Mouse (Mus musculus) liver, embryonic 12.5 days (tissue): ENCODE results near the gene Col27a1. TPM values are rescaled to one million over a fixed set of nuclear protein-coding genes. Genes with fewer than 3 reads are reported as not detected.

Source experiments
- ATAC-seq: fragments of 200-750 bp; cut with Nextera tagmentation; 2 replicates; pipeline ENCODE4 v1.8.0; 2017; ENCODE audit warnings: moderate number of reproducible peaks, mild to moderate bottlenecking, moderate library complexity
- H3K27ac ChIP-seq: fragments of 300-500 bp; sonication (generic); 2 replicates; pipeline ENCODE4 v1.5.1; 2016; ENCODE audit warnings: mild to moderate bottlenecking
- H3K27me3 ChIP-seq: fragments of 300-500 bp; sonication (generic); replicated peaks from 2 replicates; pipeline ENCODE4 v1.6.1; 2016; ENCODE audit warnings: mild to moderate bottlenecking, moderate library complexity
- H3K36me3 ChIP-seq: fragments of 300-500 bp; sonication (generic); 2 replicates; pipeline ENCODE4 v1.6.1; 2016; ENCODE audit warnings: mild to moderate bottlenecking, moderate library complexity
- H3K4me1 ChIP-seq: fragments of 300-500 bp; sonication (generic); 2 replicates; pipeline ENCODE4 v1.6.1; 2016
- H3K4me2 ChIP-seq: fragments of 300-500 bp; sonication (generic); 2 replicates; pipeline ENCODE4 v1.6.1; 2016; ENCODE audit warnings: mild to moderate bottlenecking, moderate library complexity
- H3K4me3 ChIP-seq: fragments of 300-500 bp; sonication (generic); 2 replicates; pipeline ENCODE4 v1.5.1; 2016; ENCODE audit warnings: mild to moderate bottlenecking, moderate library complexity
- H3K9ac ChIP-seq: fragments of 300-500 bp; sonication (generic); 2 replicates; pipeline ENCODE4 v1.6.1; 2016; ENCODE audit warnings: mild to moderate bottlenecking, moderate library complexity
- H3K9me3 ChIP-seq: fragments of 300-500 bp; sonication (generic); replicated peaks from 2 replicates; pipeline ENCODE4 v1.6.1; 2016; ENCODE audit warnings: mild to moderate bottlenecking, moderate library complexity
- WGBS: fragments of 180-500 bp; shearing (Covaris S2); methylation state at CpG from one replicate; pipeline ENCODE4 v1.1.7; 2016; ENCODE audit not compliant: insufficient replicate concordance; 5-methylcytosine and 5-hydroxymethylcytosine counted together
- polyA plus RNA-seq: library from polyadenylated mRNA; unstranded; fragments of >200 nt; fragmentation: Nextera tagmentation; extraction: Ambion mirVana; gene quantifications from 2 replicates; pipeline ENCODE4 v1.2.1, GENCODE M21; 2016

The Col27a1 gene
- polyA plus RNA-seq, 1 experiment from 2014 or later: 2.7 TPM

DNA sequence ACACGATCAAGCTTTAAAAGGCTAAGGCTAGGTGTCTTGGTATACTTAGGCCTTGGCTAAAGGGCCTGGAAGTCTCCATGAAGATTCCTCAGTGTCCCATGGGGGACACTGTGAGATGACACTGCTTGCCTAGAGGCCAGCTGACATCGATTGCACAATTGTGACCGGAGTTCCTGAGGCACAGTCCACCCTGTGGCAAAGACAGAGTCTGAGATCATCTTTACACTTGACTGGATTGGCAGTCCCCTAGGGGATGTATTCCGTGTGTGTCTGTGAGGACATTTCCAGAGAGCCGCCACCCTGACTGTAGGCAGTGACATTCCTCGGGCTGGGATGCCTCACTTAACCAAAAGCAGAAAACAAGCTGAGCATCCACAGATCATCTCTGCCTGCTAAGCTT, 146.1 kb downstream of the Col27a1 start:
- Histone ChIP-seq H3K27ac (no peak overlapping the region), H3K4me1 (no peaks in the 10 kb centered on the region), H3K9ac (no peak overlapping the region), H3K27me3 (no peaks in the 10 kb centered on the region), H3K36me3 (no peaks in the 10 kb centered on the region), H3K4me2 (no peak overlapping the region), H3K4me3 (no peak overlapping the region), H3K9me3 (no peaks in the 10 kb centered on the region)
- 68% methylated on average over 6 of the region's 6 CpGs for WGBS
- no peak; the same call in 1 of the 2 replicates for ATAC-seq

DNA sequence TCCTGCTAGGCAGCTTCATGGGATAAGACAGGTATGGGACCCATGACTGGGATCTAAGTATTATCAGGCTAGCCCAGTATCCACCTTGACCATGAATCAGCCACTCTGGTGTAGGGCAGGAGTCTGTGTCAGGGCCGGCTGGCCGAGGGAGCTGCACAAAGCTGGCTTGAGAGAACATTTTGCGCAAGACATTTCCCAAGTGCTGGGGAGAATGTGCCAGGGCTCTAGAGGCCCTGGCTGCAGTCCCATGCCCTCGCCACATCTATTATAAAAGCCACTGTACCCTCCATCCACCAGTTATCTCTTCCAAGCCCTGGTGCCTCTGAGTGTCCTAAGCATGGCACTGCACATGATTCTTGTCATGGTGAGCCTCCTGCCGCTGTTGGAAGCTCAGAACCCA, 148.3 kb downstream of the Col27a1 start, which contains the start of gene Orm2:
Gene Orm2, plus strand, starts transcription at position 300 of the 400 bp plus-strand sequence.
- Histone ChIP-seq H3K27ac (no peak within 1 kb of the TSS), H3K4me3 (no peak within 1 kb of the TSS), H3K9me3 (no peaks in the 10 kb centered on the region), H3K27me3 (no peaks in the 10 kb centered on the region), H3K4me1 (no peaks in the 10 kb centered on the region), H3K4me2 (no peak within 1 kb of the TSS), H3K36me3 (no peaks in the 10 kb centered on the region), H3K9ac (no peak within 1 kb of the TSS)
- WGBS: 69% methylated on average over 5 of the region's 5 CpGs
- ATAC-seq: no peak

DNA sequence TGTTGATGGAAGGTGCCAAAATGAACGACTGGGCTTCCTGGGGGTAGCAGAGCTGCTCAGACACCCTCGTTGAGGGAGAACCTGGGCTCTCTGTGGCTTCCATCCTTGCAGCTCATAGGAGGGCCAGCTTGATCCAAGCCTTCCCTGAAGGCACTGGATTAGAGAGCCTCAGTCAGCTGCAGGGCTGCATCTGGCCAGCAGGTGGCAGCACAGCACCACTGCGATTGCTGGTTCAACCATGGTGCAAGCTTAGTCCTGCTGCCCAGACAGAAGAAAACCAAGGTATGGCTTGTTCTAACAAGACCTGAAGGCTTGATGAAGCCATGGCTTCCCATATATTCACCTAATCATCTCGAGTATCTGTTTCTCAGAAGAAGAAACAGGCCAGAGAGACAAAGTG, 154.8 kb downstream of the Col27a1 start:
- H3K36me3 ChIP-seq: peaks cover 40% of the 10 kb centered on the region
- no peak overlapping the region for H3K4me3 ChIP-seq
- peaks cover 21% of the 10 kb centered on the region for H3K4me1 ChIP-seq
- no peaks in the 10 kb centered on the region for H3K27me3 ChIP-seq
- no peak; the same call in 1 of the 2 replicates for ATAC-seq
- 10% methylated on average over 4 of the region's 4 CpGs for WGBS
- no peak overlapping the region for H3K9ac ChIP-seq
- H3K9me3 ChIP-seq: no peaks in the 10 kb centered on the region
- H3K4me2 ChIP-seq: no peak overlapping the region
- H3K27ac ChIP-seq: no peak overlapping the region

DNA sequence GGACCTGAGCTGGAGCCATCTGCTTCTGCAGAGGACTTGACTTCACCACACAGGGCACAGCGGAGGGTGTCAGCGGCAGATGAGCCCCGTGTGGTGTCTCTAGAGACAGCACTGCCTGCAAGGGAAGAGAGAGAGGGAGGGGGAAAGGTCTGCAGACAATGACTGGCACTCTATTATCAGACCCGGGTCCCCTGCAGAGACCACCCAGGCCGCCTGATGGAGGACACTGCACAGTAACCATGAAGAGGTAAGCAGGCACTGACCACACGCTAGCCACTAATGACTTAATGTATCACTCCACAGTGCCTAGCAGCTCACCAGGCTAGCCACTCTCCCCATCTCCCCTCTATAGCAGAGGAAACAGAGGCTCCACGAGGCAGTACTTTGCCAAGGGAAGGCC, 157.1 kb downstream of the Col27a1 start:
- Histone ChIP-seq H3K9me3 (no peaks in the 10 kb centered on the region), H3K27me3 (no peaks in the 10 kb centered on the region), H3K27ac (0 out of 2 replicates have a peak overlapping the region, but pooled peaks have one; percentile 18), H3K4me3 (no peak overlapping the region), H3K4me1 (peaks cover 44% of the 10 kb centered on the region), H3K4me2 (no peak overlapping the region), H3K36me3 (peaks cover 58% of the 10 kb centered on the region), H3K9ac (no peak overlapping the region)
- WGBS: 63% methylated on average over 7 of the region's 7 CpGs
- no peak for ATAC-seq

DNA sequence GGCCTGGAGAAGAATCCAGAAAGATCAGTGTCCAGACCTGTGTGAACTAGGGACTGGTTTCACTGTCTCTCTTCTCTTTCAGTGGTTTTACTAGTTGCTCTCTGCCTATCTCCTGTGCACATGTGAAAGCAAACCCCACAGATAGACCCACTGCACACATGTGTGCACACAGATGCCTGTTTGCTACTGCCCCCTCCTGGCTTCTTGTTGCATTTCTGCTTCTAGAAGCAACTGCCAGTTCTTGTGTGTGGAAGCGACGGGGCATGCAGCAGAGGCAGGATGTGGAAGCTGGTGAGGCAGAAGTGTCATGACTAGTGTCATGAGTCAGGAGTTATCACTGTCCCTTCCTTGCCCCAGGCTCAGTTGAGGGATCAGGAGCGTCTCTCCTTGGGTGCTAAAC, 158.1 kb downstream of the Col27a1 start:
- Histone ChIP-seq H3K4me3 (no peak overlapping the region), H3K36me3 (peaks cover 68% of the 10 kb centered on the region)

DNA sequence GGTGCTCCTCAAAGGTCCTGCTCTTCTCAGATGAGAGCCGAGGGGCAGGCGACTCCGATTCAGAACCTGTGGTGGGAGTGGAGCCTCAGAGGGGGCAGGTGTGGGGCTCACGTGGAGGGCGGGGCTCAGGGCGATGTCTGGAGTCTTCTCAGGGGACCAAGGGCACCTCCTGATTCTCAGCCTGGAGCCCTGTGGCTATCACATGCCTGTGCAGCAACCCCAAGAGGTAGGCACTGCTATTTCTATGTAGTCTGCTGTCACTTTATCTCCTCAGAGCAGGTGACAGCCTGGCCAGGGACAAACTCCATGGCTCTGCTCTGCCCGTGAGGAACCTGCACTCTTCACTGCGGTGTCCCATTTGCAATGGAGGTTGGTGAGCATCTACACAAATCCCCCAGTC, 159.6 kb downstream of the Col27a1 start:
- H3K27me3 ChIP-seq: no peaks in the 10 kb centered on the region
- 63% methylated on average over 8 of the region's 8 CpGs for WGBS
- H3K4me2 ChIP-seq: peak overlapping the region; percentile 59
- peaks cover 76% of the 10 kb centered on the region for H3K36me3 ChIP-seq
- no peak overlapping the region for H3K4me3 ChIP-seq
- peaks cover 51% of the 10 kb centered on the region for H3K4me1 ChIP-seq
- peak overlapping the region; percentile 55 for H3K9ac ChIP-seq
- H3K27ac ChIP-seq: peak overlapping the region; percentile 98
- ATAC-seq: peak; percentile 72
- no peaks in the 10 kb centered on the region for H3K9me3 ChIP-seq

More for the DNA sequence above, 158.1 kb downstream of the Col27a1 start:
- H3K4me1 ChIP-seq: peaks cover 51% of the 10 kb centered on the region
- H3K4me2 ChIP-seq: no peak overlapping the region
- no peak overlapping the region for H3K9ac ChIP-seq
- H3K9me3 ChIP-seq: no peaks in the 10 kb centered on the region
- no peaks in the 10 kb centered on the region for H3K27me3 ChIP-seq
- H3K27ac ChIP-seq: peak overlapping the region; percentile 39; the same call in 1 of the 2 replicates
- WGBS: 38% methylated on average over 3 of the region's 3 CpGs
- no peak for ATAC-seq

DNA sequence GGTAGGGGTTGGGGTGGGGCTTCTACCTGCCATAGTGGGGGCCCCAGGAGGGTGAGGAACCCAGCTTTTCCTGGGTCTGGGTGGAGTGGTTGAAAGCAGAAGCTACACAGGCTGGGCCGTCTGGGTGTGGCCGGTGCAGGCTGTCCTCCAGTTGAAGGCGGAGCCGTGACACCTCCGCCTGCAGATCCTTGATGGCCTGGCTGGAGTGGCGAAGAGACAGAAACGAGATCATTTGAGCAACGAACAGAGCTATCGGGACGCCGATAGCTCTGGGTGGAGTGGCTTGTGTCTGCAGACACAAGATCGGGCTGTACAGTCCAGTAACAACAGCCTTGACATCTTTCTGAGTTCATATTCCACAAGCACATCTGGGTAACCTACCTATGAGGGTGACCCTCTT, 160.5 kb downstream of the Col27a1 start:
- WGBS: 21% methylated on average over 12 of the region's 12 CpGs
- peaks cover 51% of the 10 kb centered on the region for H3K4me1 ChIP-seq
- H3K9me3 ChIP-seq: no peaks in the 10 kb centered on the region
- ATAC-seq: peak; percentile 92
- peaks cover 79% of the 10 kb centered on the region for H3K36me3 ChIP-seq
- peak overlapping the region; percentile 98 for H3K27ac ChIP-seq
- 0 out of 2 replicates have a peak overlapping the region, but pooled peaks have one; percentile 9 for H3K4me3 ChIP-seq
- no peaks in the 10 kb centered on the region for H3K27me3 ChIP-seq
- peak overlapping the region; percentile 55 for H3K9ac ChIP-seq
- H3K4me2 ChIP-seq: peak overlapping the region; percentile 59

DNA sequence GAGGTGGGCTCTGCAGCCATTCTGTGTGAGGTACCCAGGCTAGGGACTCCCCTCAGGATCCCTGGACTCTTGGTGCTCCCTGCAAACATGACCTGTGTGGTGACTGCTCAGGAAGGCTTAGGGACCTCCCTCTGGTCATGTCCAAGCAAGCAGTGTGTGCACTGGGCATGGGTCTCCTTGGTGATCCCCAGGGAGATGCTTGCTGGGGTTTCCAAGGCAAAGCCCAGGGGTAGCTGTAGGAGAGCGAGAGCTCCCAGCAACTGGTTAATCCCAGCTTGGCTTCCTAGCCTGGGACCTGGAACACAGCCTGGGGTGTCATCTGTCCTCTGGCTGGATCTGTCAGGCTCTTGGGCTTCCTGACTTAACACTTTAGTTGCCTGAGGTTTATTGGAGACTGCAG, 161.6 kb downstream of the Col27a1 start:
- Histone ChIP-seq H3K27ac (peak overlapping the region; percentile 98), H3K9ac (peak overlapping the region; percentile 47), H3K36me3 (peaks cover 79% of the 10 kb centered on the region), H3K4me3 (no peak overlapping the region), H3K27me3 (no peaks in the 10 kb centered on the region), H3K9me3 (no peaks in the 10 kb centered on the region), H3K4me1 (peaks cover 51% of the 10 kb centered on the region), H3K4me2 (peak overlapping the region; percentile 59)
- no peak for ATAC-seq
- WGBS: 100% methylated on average over 1 of the region's 1 CpGs

DNA sequence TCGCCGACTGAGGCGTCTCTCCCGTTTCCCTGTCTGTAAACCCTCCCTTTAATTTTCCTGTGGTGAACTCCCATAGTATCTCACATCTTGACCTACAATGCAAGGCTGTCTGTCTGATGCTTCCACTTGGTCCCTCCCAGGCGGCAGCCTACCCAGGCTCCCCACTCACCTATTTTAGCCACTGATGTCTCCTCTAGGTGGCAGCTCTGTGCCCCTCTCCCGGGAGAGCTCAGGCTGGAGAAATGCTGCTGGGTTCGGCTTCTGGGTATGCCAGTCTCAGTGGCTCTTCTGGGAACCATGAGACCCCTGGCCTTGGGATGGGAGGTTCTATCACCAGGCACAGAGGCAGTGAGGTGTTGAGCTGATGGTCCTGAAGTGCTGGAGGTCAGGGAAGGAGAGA, 163.7 kb downstream of the Col27a1 start:
- no peaks in the 10 kb centered on the region for H3K9me3 ChIP-seq
- no peak for ATAC-seq
- WGBS: 70% methylated on average over 7 of the region's 7 CpGs
- no peaks in the 10 kb centered on the region for H3K27me3 ChIP-seq
- no peak overlapping the region for H3K4me3 ChIP-seq
- peaks cover 86% of the 10 kb centered on the region for H3K36me3 ChIP-seq
- no peak overlapping the region for H3K27ac ChIP-seq
- H3K4me2 ChIP-seq: no peak overlapping the region
- peaks cover 50% of the 10 kb centered on the region for H3K4me1 ChIP-seq
- no peak overlapping the region; the same call in 1 of the 2 replicates for H3K9ac ChIP-seq

DNA sequence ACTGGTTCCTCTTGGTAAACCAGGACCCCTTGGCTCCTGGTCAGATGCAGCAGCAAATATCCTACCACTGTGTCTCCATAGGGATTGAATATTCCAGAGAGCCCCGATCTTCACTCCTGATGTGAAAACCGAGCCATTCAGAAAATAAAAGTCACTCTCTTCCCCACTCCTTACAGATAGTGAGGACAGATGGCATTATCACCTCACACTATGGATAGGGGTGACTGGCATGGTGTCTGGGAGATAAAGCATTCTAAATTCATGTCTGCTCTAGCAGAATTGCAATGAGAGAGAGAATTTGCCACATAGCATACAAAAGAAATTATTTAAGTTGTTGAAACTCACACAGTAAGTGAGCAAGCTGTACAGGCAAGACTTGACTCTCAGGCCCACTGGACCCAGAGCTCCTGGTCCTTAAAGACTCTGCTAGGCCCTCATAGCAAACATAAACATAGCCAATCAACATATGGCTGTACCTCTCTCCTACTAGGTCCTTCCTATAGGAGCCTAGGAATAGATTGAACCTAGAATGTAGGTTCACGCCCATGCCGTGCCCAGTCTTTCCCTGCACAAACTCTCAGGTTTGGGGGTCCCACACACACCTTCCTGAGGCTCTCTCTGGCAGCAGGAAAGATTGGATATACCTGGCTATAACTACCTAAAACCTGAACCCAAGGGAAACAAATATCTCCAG, 169.0 kb downstream of the Col27a1 start:
- H3K9me3 ChIP-seq: no peaks in the 10 kb centered on the region
- peak overlapping the region; percentile 47; the same call in 1 of the 2 replicates for H3K9ac ChIP-seq
- peaks cover 66% of the 10 kb centered on the region for H3K36me3 ChIP-seq
- peaks cover 43% of the 10 kb centered on the region for H3K4me1 ChIP-seq
- WGBS: 44% methylated on average over 4 of the region's 4 CpGs
- no peak overlapping the region for H3K4me3 ChIP-seq
- peak overlapping the region; percentile 83 for H3K27ac ChIP-seq
- peak; percentile 85 for ATAC-seq
- H3K27me3 ChIP-seq: no peaks in the 10 kb centered on the region
- peak overlapping the region; percentile 49 for H3K4me2 ChIP-seq

DNA sequence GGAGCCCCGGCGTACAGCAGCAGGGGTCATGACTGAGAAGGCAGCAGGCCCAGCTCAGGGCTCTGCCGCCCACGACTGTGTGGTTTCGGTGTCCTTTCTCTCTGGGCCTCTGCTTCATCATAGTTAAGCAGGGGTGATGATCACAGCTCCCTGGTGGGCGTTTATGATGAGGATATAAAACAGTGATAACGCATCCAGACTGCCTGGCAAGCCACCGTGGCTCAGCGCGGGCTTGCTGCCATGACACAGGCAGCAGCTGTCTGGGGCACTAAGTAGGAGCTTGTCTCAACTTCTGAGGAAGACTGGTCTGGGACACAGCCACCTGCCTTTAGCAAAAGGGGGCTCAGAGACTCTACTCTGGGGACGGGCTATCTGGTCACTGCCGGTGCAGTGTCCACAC, 169.7 kb downstream of the Col27a1 start:
- Histone ChIP-seq H3K27ac (peak overlapping the region; percentile 83), H3K9me3 (no peaks in the 10 kb centered on the region), H3K4me1 (peaks cover 43% of the 10 kb centered on the region), H3K36me3 (peaks cover 64% of the 10 kb centered on the region), H3K4me2 (peak overlapping the region; percentile 49), H3K9ac (peak overlapping the region; percentile 29; the same call in 1 of the 2 replicates), H3K27me3 (no peaks in the 10 kb centered on the region), H3K4me3 (no peak overlapping the region)
- ATAC-seq: peak; percentile 34
- 70% methylated on average over 12 of the region's 12 CpGs for WGBS

DNA sequence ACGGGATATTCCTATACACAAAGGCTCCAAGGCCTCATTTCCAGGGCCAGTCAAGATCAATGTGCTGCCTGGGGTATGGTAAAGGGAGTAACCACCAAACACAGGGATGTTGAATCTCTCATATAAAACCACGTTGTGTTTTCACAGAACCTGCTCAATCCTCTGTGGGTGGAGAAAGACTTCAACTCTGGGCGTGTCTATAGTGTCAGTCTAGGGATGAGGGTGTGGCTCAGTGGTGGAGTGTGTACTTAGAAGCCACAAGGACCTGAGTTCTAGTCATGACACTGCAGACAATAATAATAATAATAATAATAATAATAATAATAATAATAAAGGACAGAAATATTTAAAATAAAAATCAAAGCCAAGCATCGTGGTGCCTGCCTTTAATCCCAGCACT, 170.5 kb downstream of the Col27a1 start:
- Histone ChIP-seq H3K4me2 (no peak overlapping the region), H3K9ac (no peak overlapping the region), H3K27ac (peak overlapping the region; percentile 83), H3K27me3 (no peaks in the 10 kb centered on the region), H3K9me3 (no peaks in the 10 kb centered on the region), H3K4me3 (no peak overlapping the region), H3K4me1 (peaks cover 49% of the 10 kb centered on the region), H3K36me3 (peaks cover 56% of the 10 kb centered on the region)
- 85% methylated on average over 4 of the region's 4 CpGs for WGBS
- peak; percentile 65 for ATAC-seq
